Mouse (Mus musculus) embryonic fibroblast, embryonic 13.5 days (primary cell): Measurements from ENCODE around the gene Llgl2.

ENCODE experiments used
- CTCF ChIP-seq: IDR thresholded peaks from 2 replicates; pipeline ENCODE4 v1.5.1; 2011; ENCODE audit warnings: mild to moderate bottlenecking, control low read depth, low read length, moderate library complexity, borderline replicate concordance; ENCODE audit not compliant: insufficient read depth
- POLR2A ChIP-seq: IDR thresholded peaks from 2 replicates; pipeline ENCODE4 v1.6.1; 2011; ENCODE audit warnings: low read depth, mild to moderate bottlenecking, control low read depth, low read length, moderate library complexity

DNA sequence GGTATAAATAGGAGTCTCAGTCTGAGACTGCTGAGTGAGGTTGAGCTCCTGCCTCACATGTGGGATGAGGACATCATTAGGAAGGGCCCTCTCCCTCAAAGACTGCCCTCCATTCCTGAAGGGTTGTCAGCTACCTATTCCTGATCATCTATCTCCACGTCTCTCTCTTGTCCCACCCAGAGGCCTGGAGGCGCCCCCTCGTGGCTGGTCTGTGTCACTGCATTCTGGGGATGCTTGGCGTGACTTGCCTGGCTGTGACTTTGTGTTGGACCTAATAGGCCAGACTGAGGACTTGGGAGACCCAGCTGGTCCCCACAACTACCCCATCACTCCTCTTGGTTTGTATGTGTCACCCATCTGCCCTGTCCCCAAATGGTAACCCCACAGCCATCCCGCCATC lies 57.2 kb downstream of the Llgl2 start:
- TF ChIP-seq POLR2A (no peak), CTCF (peak; percentile 60)
